Mouse (Mus musculus) forebrain, postnatal 0 days (tissue): ENCODE data around the gene Gabrg3. TPM values are rescaled to one million over a fixed set of nuclear protein-coding genes. Genes with fewer than 3 reads are reported as not detected.
A peak's percentile ranks its signal among the peaks of the same experiment; 100 is the strongest.

Experiments
- ATAC-seq: fragments of 200-750 bp; cut with Nextera tagmentation; 2 replicates; pipeline ENCODE4 v1.8.0; 2017; ENCODE audit warnings: mild to moderate bottlenecking, moderate library complexity
- DNase-seq: peaks from one replicate; pipeline ENCODE4 v3.0.0-alpha.2; 2015
- H3K27ac ChIP-seq: fragments of 300-500 bp; sonication (generic); 2 replicates; pipeline ENCODE4 v1.5.1; 2014; ENCODE audit warnings: low read depth, mild to moderate bottlenecking, antibody characterized with exemption, low read length, moderate library complexity, mixed read lengths
- H3K27me3 ChIP-seq: fragments of 300-500 bp; sonication (generic); 2 replicates; pipeline ENCODE4 v1.6.1; 2014; ENCODE audit warnings: mild to moderate bottlenecking, low read length, mixed read lengths; ENCODE audit not compliant: insufficient read depth
- H3K36me3 ChIP-seq: fragments of 300-500 bp; sonication (generic); 2 replicates; pipeline ENCODE4 v1.6.1; 2014; ENCODE audit warnings: mild to moderate bottlenecking, moderate library complexity; ENCODE audit not compliant: insufficient read depth
- H3K4me1 ChIP-seq: fragments of 300-500 bp; sonication (generic); 2 replicates; pipeline ENCODE4 v1.6.1; 2014; ENCODE audit warnings: antibody characterized with exemption; ENCODE audit not compliant: insufficient read depth
- H3K4me2 ChIP-seq: fragments of 300-500 bp; sonication (generic); 2 replicates; pipeline ENCODE4 v1.6.1; 2014; ENCODE audit warnings: low read depth, mild to moderate bottlenecking, moderate library complexity
- H3K4me3 ChIP-seq: fragments of 300-500 bp; sonication (generic); 2 replicates; pipeline ENCODE4 v1.5.1; 2014; ENCODE audit warnings: low read depth, low read length, mixed read lengths
- H3K9ac ChIP-seq: fragments of 300-500 bp; sonication (generic); 2 replicates; pipeline ENCODE4 v1.6.1; 2014; ENCODE audit warnings: mild to moderate bottlenecking
- H3K9me3 ChIP-seq: fragments of 300-500 bp; sonication (generic); 2 replicates; pipeline ENCODE4 v1.6.1; 2016; ENCODE audit warnings: low read length
- CTCF ChIP-seq: sonication (generic); IDR thresholded peaks from 2 replicates; pipeline ENCODE4 v1.5.1; 2016; ENCODE audit warnings: antibody characterized with exemption, control low read depth, low read depth
- WGBS: fragments of 180-500 bp; shearing (Covaris S2); extraction: QIAGEN DNeasy Blood & Tissue Kit; methylation state at CpG from one replicate; pipeline ENCODE4 v1.1.7; 2014; 5-methylcytosine and 5-hydroxymethylcytosine counted together
- polyA plus RNA-seq: library from polyadenylated mRNA; unstranded; fragments of >200 nt; fragmentation: Nextera tagmentation; extraction: Ambion mirVana; gene quantifications from 2 replicates; pipeline ENCODE4 v1.2.1, GENCODE M21; 2015
- total RNA-seq: library from RNA; depleted of rRNA; stranded (reverse); fragments of >200 nt; gene quantifications from 2 replicates; pipeline ENCODE4 v1.2.3, GENCODE M21; 2014

Gabrg3 gene
- total and polyA plus RNA-seq, 2 experiments from 2014 or later = 9.6 to 21.6 TPM

- DNase-seq (peak; percentile 51), ATAC-seq (no peak)
- no peak overlapping the region for H3K9ac ChIP-seq
- WGBS = 43% methylated on average over 4 of the region's 4 CpGs
- H3K36me3 ChIP-seq = no peaks in the 10 kb centered on the region
- peak; percentile 60 for TF ChIP-seq CTCF
- H3K27me3 ChIP-seq = no peaks in the 10 kb centered on the region
- H3K9me3 ChIP-seq = no peaks in the 10 kb centered on the region
- no peaks in the 10 kb centered on the region for H3K4me1 ChIP-seq
- no peak overlapping the region for H3K27ac ChIP-seq
- no peak overlapping the region for H3K4me3 ChIP-seq
- H3K4me2 ChIP-seq = no peak overlapping the region
Measured at GRCm38 (mm10) chr7:57390046-57390445, 3.1 kb upstream of the Gabrg3 start.

- 9% methylated on average over 6 of the region's 6 CpGs for WGBS
Measured at GRCm38 (mm10) chr7:57387341-57387654, 310 bp upstream of the Gabrg3 start.

GRCm38 (mm10) chr7:57384112-57384511, 2.9 kb downstream of the Gabrg3 start:
- WGBS = 30% methylated on average over 4 of the region's 4 CpGs
- Histone ChIP-seq H3K4me3 (no peak overlapping the region), H3K4me2 (peak overlapping the region; percentile 28), H3K9ac (0 out of 2 replicates have a peak overlapping the region, but pooled peaks have one; percentile 14), H3K27ac (no peak overlapping the region), H3K36me3 (no peaks in the 10 kb centered on the region), H3K9me3 (no peaks in the 10 kb centered on the region), H3K4me1 (no peaks in the 10 kb centered on the region), H3K27me3 (no peaks in the 10 kb centered on the region)
- peak; percentile 82 for DNase-seq
- peak; percentile 65 for ATAC-seq
- peak; percentile 92 for TF ChIP-seq CTCF

More at GRCm38 (mm10) chr7:57387341-57387654, 310 bp upstream of the Gabrg3 start:
- Histone ChIP-seq H3K4me3 (peak overlapping the region; percentile 70), H3K9me3 (no peaks in the 10 kb centered on the region), H3K36me3 (no peaks in the 10 kb centered on the region), H3K4me2 (peak overlapping the region; percentile 86), H3K27me3 (no peaks in the 10 kb centered on the region), H3K27ac (peak overlapping the region; percentile 75), H3K9ac (peak overlapping the region; percentile 80), H3K4me1 (no peaks in the 10 kb centered on the region)
- DNase-seq (no peak), ATAC-seq (no peak)
- TF ChIP-seq CTCF = peak; percentile 64

GRCm38 (mm10) chr7:57366013-57366390, 21.0 kb downstream of the Gabrg3 start:
- H3K4me2 ChIP-seq = no peak overlapping the region
- H3K27me3 ChIP-seq = no peaks in the 10 kb centered on the region
- ATAC-seq (peak; percentile 87), DNase-seq (peak; percentile 41)
- 32% methylated on average over 5 of the region's 5 CpGs for WGBS
- H3K9ac ChIP-seq = no peak overlapping the region
- H3K36me3 ChIP-seq = no peaks in the 10 kb centered on the region
- H3K4me1 ChIP-seq = no peaks in the 10 kb centered on the region
- H3K27ac ChIP-seq = peak overlapping the region; percentile 62; the same call in 1 of the 2 replicates
- no peaks in the 10 kb centered on the region for H3K9me3 ChIP-seq
- no peak overlapping the region for H3K4me3 ChIP-seq
- no peak for TF ChIP-seq CTCF

- peak; percentile 48 for ATAC-seq
- no peak overlapping the region for H3K4me2 ChIP-seq
- no peaks in the 10 kb centered on the region for H3K27me3 ChIP-seq
- no peaks in the 10 kb centered on the region for H3K9me3 ChIP-seq
- 73% methylated on average over 5 of the region's 5 CpGs for WGBS
- no peak overlapping the region for H3K4me3 ChIP-seq
- TF ChIP-seq CTCF = no peak
- no peaks in the 10 kb centered on the region for H3K4me1 ChIP-seq
- H3K36me3 ChIP-seq = no peaks in the 10 kb centered on the region
- H3K9ac ChIP-seq = no peak overlapping the region
- peak overlapping the region; percentile 62; the same call in 1 of the 2 replicates for H3K27ac ChIP-seq
- DNase-seq = no peak
Measured at GRCm38 (mm10) chr7:57365134-57366012, 21.6 kb downstream of the Gabrg3 start.

GRCm38 (mm10) chr7:57363812-57364211, 23.2 kb downstream of the Gabrg3 start:
- ATAC-seq = no peak
- Histone ChIP-seq H3K36me3 (no peaks in the 10 kb centered on the region), H3K27me3 (no peaks in the 10 kb centered on the region), H3K4me2 (no peak overlapping the region), H3K9me3 (no peaks in the 10 kb centered on the region), H3K27ac (no peak overlapping the region), H3K4me3 (no peak overlapping the region), H3K4me1 (no peaks in the 10 kb centered on the region), H3K9ac (no peak overlapping the region)
- no peak for TF ChIP-seq CTCF
- no peak for DNase-seq
- 92% methylated on average over 6 of the region's 6 CpGs for WGBS

GRCm38 (mm10) chr7:57357871-57358540, 29.0 kb downstream of the Gabrg3 start:
- H3K36me3 ChIP-seq = no peaks in the 10 kb centered on the region
- ATAC-seq (no peak), DNase-seq (no peak)
- H3K9ac ChIP-seq = no peak overlapping the region
- H3K9me3 ChIP-seq = no peaks in the 10 kb centered on the region
- no peak overlapping the region for H3K27ac ChIP-seq
- 41% methylated on average over 6 of the region's 6 CpGs for WGBS
- H3K4me3 ChIP-seq = no peak overlapping the region
- H3K4me2 ChIP-seq = no peak overlapping the region
- H3K4me1 ChIP-seq = no peaks in the 10 kb centered on the region
- H3K27me3 ChIP-seq = no peaks in the 10 kb centered on the region
- TF ChIP-seq CTCF = no peak
